Mouse (Mus musculus): Measurements from ENCODE around the gene Tldc1.

Tldc1 gene

DNA sequence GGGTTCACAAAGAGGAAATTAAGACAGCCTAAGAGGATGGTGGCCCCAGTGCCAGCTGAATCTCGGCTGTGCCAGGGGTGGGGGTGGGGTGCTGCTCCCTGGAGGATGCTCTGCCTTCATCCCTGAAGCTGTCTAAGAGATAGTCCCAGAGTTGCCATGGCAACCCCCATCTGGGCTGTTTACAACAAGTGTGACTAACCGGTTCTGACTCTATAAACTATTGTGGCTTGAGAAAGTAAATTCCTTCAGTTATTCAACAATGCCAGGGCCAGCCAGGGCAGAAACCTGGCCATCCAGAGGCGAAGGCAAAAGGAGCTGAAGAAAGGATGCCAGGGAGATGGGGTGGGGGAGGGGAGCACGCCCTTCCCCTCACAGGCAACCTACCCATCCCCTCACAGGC lies 23.0 kb upstream of the Tldc1 start:
- DNase-seq (ENCODE audit: low read depth, low spot score) = peak; percentile 75

DNA sequence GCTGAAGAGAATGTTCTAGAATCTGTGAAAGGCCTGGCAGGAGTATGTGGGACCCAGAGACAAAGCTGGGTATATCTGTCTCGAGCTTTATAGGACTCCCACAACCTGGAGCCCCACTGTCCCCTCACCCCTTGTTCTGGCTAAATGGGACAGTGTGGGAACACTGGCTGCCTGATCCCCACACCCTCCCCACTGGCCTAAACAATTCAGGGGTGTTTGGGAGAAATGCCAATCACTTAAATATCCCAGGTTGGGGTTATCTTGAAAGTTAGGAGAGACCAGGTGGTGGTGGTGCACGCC lies 20.7 kb upstream of the Tldc1 start:
- no peak for DNase-seq (ENCODE audit: low read depth, low spot score)

DNA sequence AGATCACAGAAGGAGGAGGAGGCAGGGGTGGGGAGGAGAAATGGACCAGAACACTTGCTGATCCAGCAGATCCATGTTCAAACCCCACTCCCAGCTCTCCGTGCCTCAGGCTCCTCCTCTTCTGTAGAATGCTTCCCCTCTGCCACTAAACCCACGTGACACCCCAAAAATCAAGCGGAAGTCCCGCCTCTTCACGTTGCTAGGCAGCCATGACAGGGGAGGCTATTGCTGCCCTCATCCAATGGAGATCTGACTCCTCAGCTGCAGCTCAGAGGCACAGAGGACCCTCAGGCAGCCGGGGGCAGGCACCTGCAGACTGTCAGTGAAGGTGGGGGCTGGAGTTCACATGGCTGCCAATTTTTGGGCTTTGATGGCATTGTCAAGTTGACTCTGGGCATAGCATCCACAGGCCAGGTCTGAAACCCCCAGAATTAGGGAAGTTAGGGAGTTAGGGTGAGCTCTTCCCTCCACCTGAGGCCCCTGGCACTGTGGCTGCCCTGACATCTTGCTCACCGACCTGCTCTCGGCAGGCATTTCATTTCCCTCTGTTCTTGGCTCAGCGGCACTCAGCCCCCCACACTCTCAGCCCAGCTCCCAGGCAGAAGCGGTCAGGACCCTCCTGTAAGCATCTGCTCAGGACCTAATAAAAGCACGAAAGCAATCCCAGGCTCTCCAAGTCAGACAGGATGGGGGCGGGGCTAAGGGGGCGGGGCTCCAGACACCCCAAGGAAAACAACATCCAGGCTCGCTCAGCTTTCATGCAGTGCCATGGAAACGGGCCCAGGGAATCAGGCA lies 20.2 kb upstream of the Tldc1 start:
- peak; percentile 47 for DNase-seq (ENCODE audit: low read depth, low spot score)

DNA sequence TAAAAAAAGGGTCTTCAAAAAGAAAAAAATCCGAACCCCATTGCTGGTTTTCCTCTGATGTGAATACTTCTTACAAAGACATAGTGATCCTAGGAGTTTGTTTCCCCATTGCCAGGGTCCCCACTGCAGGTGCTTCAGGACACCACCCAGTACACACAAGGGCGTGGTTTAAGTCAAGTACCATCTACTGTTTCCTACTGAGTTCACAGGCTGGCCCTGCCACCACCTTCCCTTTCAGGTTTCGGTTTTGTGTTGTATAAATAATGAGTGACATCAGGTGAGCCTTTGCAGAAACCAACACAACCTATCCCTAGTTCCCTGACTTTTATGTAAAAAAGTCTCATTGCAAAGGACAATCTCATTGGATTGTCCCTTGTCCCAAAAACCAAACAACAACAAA lies 17.4 kb upstream of the Tldc1 start:
- no peak for DNase-seq (ENCODE audit: low read depth, low spot score)

DNA sequence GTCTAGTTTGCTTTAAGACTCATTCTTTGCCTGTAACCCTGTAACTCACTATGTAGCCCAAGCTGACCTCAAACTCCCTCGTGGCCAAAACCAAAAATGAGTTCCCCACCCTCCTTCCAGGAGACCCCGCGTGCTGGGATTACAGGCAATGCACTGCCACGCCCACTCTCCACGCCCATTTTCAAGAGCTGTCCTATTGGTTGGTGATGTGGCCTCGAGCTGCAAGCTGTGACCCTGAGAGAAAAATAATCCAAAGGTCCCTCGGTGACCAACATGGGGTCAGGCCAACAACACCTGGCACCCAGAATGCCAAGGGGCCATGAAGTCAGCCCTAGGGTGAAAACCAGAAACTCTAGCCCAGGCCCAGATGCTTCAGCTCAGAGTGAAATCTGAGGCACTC lies 16.5 kb upstream of the Tldc1 start:
- DNase-seq (ENCODE audit: low read depth, low spot score) = no peak

DNA sequence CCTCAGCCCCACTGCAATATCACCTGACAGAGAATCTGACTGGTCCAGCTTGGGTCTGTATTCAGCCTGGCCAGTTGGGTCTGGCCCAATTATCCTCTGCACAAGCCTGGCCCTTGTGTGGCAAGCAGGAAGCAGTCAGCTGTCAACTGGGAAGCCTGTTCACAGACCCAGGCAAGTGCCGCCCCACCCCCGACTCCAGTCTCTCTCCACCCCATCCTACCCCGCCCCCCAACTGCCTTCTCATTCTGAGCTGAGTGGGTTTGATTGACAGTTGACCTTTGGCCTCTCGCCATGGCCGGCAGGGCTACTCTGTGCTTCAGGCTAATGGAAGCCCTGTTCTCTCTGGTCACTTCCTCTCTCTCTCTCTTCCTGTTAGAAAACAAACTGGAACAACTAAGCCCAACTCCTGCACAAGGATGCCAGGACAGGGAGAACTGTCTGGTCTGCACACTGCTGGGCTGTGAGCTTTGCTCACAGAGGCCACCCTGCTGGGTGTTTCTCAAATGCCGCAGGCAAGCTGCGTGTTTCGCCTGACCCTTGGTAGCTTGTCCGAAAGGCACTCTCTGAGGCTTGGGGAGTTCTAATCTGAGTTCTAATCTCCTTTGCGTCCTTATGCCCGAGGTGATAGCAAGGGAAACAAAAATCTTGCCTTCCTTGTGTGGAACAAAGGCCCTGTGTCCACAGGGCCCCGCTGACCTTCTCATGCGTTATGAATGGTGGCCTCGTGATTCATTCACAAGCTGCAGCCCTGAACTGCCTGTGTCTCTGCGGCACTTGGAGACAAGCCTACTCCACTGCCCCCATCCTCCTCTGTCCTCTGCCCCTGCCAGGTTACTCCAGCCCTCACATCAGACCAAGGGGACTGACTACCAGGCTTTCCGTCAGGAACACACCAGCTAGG lies 13.8 kb upstream of the Tldc1 start:
- DNase-seq (ENCODE audit: low read depth, low spot score) = no peak

DNA sequence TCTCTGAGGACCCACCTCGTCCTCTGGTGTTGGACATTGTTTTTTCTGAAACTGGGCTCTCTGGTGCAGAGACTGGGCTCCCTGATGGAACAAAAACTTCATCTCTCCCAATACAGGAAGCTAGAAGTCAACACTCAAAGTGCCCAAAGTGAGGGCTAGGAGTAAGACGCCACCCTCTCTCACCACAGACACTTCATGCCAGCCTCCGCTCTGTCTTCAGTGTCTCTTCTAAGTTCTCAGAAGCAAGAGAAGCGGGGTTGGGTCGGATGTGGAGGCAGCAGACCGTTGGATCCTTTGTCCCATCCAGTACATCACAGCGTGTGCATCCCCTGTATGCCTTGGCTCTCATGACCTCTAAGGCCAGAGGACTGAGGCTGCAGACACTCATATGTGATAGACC lies 11.4 kb upstream of the Tldc1 start:
- no peak for DNase-seq (ENCODE audit: low read depth, low spot score)

DNA sequence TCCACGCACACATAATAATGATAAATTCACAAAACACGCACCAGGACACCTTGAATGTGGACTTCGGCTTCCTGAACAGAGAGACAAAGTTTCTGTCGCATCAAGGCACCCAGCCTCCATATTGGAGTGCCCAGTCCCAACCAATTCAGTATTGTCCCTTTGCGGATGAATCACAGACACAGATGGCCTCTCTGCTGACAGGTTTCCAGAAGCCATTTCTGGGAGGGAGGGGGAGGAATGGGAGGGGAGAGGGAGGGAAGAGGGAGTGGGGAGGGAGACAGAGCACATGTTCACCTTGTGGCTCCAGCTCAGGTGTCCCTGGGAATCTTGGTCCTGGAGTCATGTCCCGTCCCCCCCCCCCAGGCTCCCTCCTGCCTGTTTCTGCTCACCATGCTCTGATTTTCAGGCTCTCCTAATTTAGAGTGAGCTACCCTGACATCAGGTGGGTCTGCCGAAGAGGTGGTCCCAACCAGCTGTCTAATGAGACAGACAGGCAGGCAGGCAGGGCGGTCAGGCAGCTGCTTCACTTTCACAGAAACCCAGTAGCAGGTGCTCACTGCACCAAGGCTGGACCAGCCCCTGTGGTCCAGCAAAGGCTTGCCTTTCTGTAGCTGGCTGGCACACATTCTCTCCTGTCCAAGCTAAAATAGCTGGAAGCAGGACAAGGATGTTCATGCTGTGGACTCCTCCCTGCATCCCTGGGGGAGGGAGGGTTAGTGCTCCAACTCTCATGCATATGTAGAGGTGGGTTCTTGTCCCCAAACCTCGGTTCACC lies 10.6 kb upstream of the Tldc1 start:
- no peak for DNase-seq (ENCODE audit: low read depth, low spot score)

DNA sequence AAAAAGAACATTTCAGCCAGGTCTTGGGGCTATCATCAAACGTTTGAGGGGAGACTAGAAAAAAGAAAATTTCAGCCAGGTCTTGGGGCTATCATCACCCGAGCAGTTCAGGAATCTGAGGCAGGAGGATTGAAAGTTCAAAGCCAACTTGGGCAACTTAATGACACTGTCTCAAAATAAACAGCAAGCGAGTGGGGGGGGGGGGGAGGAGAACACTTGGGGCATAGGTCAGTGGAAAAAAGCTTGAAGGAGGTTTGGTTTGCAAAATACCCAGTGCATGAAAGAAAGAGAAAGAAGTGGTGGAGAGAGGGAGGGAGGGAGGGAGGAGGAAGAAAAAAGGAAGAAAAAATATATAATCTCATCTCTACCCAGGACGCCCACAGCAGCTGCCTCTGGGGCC lies 9.1 kb upstream of the Tldc1 start:
- DNase-seq (ENCODE audit: low read depth, low spot score) = no peak

DNA sequence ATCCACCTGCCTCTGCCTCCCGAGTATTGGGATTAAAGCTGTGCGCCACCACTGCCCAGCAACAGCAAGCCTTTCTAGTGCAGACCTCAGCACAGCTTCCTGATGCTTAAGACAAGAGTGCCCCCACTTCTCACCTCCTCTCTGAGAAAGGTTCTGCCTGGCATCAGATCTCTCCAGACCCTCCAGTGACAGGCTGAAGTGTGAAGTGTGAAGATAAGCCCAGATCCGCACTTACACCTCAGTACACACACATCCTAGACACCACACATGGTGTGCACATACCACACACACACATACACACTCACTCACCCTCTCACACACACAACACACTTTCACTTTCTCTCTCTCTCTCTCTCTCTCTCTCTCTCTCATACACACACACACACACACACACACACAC lies 8.7 kb upstream of the Tldc1 start:
- no peak for DNase-seq (ENCODE audit: low read depth, low spot score)

DNA sequence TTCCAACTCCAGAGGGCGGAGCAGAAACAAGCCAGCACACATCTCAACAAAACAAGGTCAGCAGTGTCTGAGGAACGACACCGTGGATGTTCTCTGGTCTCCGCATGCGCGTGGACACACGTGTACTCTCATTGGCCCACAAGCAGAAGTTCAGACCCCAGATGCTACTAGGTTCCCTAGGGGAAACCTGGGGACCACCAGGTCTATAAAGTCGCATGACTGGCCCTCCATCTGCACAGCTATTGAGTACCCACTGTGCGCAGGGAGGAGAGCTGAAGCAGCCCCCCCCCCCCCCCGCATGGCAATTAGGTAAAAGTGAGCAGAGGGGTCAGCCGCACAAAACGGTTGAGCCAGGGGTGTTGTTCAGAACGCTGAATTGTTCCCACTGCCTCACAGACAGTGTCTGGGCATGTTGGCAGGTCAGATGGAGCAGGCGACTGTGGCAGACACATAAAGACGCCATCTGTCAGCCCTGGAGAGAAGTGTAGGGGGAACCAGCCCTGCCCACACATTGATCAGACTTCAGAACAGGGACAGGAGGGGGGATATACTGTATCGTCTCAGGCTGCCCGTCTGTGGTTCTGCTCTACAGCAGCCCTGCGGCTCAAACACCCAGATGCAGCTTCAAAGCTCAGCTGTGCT lies 7.7 kb upstream of the Tldc1 start:
- DNase-seq (ENCODE audit: low read depth, low spot score) = no peak

DNA sequence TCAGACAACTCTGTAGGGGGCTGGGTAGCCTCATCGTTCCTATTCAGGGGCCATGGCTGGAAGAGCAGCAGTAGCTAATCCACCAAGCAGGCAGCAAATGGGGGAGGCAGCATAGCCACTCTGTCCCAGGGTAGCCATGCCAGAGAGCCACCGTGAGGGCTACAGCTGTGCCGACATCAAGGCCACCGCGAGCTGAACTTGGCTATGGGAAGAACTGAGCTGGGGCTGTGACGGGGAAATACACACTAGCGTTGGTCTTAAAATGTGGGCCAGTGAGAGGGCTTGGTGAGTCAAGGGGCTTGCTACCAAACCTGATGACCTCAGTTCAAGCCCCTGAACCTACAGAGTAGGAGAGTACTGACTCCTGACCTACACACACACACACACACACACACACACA lies 6.5 kb upstream of the Tldc1 start:
- DNase-seq (ENCODE audit: low read depth, low spot score) = no peak

DNA sequence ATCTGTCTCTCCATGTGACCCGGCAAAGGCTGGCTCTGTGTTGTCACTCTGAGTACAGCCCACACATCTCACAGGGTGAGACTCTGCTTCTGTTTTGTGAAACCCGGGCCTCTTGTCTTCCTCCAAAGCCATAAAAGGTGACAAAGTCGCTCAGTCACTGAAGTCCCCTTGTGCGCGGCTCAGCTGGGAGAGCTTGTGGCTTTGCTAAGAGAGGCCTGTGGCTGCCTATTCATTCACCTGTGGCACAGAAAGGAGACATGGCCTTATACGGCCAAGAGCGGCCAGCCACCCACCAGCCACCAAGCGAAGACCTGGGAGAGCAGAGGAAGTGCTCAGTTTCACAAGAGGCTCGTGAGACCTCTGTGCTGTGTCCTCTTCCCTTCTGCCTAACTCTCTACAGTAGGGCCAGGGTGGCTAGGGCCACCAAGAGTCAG lies 5.9 kb upstream of the Tldc1 start:
- no peak for DNase-seq (ENCODE audit: low read depth, low spot score)

DNA sequence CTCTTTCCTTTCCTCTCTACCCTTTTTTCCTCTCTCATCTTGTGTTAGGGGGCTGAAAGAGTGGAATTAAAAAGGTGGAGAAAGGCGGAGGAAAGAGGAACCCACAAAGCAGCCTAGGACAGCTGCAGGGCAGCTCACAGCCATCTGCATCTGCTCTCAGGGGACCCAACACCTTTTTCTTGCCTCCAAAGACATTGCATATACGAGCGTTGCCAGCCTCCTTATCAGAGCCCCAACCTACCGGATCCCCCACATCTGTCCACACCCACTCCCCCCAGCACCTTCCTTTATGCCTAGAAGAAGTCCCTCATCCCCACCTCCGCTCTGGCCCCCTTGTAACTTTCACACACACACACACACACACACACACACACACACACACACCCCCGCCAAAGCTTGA lies 5.4 kb upstream of the Tldc1 start:
- no peak for DNase-seq (ENCODE audit: low read depth, low spot score)

DNA sequence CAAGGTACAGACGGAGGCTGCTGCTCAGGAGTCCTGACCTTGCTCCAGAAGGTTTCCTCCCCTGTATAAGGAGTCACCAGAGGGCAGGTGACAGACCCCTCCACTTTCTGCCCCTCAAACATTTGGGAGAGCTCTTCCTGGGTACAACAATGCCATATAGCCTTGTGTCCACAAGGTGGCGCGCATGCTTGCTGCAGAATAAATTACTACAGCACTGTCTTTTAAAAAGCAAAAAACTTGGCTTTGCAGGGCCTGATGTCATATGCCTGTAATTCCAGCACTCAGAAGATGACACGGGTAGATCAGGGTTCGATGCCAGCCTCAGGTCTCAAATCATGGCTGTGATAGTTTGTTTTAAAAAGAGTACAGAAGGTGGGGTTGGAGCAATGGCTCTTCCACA lies 4.5 kb upstream of the Tldc1 start:
- DNase-seq (ENCODE audit: low read depth, low spot score) = peak; percentile 86

DNA sequence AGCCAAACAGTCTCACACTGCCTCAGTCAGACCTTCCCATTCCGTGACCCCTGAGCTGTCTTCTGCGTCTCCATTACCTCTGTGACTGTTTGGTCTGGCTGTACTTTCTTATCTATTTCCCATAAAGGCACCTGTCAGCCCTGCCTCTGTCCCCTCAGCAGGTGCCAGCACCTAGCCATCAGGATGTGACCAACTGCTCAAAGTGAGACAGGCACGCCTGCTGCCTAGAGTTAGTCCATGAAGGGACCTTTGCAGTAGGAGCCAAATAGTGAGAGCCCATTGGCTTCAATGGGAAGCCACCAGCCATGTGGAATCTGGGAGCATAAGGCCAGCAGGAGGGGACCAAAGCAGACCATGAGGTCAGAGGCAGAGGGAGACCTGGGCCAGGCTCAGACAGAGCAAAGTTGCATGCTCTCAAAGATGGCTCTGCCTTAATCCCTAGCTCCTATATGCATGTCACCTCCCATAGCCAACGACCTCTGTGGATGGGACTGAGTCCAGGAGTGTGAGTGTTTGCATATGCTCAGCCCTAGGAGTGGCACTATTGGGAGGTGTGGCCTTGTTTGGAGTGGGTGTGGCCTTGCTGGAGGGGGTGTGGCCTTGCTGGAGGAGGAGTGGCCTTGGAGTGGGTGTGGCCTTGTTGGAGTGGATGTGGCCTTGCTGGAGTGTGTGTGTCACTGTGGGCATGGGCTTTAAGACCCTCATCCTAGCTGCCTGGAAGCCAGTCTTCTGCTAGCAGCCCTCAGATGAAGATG lies 3.0 kb upstream of the Tldc1 start:
- peak; percentile 17 for DNase-seq (ENCODE audit: low read depth, low spot score)

DNA sequence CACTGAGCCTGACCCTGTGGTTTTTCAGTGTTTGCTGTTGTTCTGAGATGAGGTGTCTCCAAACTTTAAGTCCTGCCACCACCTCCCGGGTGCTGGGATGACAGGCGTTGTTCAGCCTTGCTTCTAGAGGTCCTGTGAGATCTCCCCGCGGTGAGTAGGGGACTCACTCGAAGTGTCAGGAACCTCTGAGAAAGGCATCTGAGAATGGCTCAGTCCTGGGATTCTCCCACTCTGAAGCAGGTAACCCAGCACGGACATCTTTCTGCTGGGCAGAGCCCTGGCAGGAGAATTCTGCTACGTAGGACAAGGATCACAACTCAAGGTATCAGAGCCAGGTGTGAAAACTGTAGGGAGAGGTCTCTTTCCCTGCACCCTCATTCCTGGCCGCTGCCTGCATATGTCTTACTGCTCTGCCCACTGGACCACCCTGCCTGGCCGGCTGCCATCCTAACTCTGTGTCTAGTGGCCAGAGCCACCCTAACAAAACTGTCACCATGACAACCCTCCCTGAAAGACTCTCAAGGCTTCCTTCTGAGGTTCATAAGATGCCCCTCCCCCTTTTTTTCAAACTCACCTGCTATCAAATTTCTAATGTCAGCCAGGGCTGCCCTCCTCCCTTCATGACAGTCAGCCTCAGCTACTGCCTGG lies 2.3 kb upstream of the Tldc1 start:
- DNase-seq (ENCODE audit: low read depth, low spot score) = no peak

DNA sequence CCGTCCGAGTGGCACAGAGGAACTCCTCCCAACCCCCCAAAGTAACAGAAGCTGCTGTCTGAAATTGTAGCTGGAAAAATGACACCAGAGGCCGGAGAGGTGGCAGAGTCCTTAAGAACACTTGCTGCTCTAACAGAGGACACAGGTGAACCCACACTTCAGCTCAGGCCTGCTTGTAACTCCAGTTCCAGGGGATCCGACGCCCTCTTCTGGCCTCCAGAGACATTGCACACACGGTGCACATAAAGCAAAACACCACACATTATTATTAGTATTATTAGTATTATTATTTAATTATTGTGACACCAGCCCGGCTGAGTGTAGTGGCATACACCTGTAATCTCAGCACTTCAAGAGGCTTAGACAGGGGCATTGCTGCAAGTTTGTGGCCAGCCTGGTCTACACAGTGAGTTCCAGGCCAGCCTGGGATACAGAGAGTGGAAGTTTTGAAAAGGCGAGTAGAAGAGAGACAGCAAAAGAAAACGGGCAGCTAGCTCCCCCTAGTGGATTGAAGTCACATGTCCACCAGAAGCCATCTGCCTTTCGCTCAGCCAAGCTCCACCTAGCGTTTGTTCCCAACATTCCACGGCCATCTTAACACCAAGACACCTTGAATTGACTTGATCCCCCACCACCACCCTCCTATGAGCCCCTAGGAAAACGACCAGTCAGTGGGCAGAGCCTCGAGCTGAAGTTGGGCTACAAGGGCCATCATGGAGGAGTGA lies 959 bp upstream of the Tldc1 start:
- peak; percentile 90 for DNase-seq (ENCODE audit: low read depth, low spot score)

DNA sequence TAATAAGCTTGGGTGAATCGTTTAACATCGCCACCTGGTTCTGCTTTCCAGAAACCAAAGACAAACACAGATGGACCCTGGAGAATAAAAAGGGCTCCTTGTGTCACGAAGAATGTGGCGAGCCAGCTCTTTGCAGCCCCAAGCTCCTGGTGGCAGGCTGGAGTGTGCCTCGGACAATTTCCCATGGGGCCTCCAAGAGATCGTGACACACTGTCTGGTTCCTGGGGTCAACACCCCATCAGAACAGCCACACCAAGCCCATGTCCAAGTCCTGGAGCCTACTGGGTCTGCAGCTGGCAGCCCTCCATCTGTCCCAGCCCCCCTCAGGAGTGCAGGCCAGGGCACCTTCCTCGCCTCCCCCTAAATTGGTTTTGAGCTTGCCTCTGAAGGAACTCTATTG lies 451 bp downstream of the Tldc1 start:
- DNase-seq (ENCODE audit: low read depth, low spot score) = peak; percentile 32

DNA sequence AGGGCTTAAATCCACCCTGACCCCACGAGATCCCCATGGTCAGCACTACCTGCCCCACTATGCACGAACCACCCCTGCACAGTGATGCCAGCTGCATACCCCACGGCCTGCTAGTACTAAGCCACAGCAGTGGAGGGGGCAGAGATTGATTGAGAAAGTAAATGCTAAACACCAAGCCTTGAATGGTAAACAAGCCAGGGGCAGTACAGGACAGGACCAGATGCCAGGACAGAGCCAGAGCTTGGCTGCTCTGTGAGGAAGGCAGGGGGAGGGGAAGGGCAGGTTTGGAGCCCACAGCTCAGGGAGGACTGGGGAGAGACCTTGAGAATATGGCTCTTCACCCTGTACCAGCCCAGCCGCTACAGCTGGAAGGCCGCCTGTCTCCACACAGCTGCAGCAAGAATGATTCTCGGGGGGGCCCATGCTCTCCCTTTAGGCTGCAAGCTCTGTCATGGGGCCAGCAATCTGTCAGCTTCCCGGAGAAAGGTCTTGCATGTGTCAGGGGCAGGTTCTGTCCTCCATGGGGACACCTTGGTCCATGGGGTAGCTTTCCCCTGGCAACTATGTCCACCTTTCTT lies 1.5 kb downstream of the Tldc1 start:
- DNase-seq (ENCODE audit: low read depth, low spot score) = no peak

Data from 3T3-L1 (cell line).